Mouse (Mus musculus): ENCODE measurements around the gene Ifnar2.

The Ifnar2 gene

DNA sequence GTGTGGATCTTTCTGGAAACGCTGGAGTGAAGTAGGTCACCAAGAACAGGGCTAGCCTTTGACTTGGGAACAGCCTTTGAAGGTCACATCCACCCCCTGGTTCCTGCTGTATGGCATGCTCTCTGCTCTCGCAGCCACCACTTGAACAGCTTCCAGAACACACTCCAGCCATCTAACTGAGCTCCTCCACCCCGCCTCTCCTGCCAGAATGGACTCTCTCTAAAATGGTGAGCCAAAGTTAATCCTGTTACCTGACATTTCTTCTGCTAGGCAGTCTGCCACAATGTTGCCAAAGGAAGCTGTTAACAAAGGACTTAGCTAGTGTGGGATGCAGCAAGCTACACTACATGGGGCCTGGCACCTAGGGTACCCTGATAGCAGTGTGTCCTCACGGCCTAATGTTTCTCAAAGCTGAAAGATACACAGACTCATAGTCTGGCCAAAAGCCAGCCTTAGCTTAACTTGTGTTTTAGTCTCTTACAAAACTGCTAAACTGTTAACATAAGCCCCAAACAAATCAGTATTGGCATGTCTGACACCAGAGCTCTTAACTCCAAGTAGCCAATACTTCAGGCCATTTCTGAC is 22.3 kb downstream of the Ifnar2 start:
- DNase-seq (ENCODE audit: low spot score): no peak

DNA sequence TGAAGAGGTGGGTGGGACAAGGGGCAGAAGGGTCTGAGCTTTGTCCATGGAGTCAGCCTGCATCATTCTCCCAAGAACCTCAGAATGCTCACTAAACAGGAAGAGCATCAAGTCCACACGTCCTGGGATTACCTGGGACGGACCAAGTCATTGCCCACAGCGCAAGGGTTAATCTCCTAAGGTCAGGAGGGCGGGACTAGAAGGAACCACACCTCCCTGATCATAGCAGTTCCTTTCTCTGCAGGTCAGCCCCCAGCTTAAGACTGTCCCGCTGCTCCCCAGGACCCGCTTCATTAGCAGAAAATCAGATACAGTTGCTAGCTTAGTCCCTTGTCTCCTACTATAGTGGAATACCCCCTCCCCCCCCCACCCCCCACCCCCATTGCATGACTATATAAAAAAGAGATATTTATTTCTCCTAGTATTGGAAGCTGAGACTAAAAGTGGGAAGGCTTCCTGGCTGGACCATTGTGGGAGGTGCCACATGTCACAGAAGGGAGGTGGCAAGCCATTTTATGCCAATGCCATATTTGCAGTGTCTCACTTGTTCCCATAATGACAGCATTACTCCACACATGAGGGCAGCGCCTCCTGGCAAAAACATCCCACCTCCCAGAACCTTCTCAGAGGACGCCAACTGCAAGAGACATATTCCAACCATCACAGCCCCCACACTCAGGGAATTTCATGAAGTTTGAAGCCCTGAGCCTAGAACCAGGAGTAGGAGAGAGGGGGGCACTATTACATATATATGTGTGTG is 23.2 kb downstream of the Ifnar2 start:
- no peak for DNase-seq (ENCODE audit: low spot score)

DNA sequence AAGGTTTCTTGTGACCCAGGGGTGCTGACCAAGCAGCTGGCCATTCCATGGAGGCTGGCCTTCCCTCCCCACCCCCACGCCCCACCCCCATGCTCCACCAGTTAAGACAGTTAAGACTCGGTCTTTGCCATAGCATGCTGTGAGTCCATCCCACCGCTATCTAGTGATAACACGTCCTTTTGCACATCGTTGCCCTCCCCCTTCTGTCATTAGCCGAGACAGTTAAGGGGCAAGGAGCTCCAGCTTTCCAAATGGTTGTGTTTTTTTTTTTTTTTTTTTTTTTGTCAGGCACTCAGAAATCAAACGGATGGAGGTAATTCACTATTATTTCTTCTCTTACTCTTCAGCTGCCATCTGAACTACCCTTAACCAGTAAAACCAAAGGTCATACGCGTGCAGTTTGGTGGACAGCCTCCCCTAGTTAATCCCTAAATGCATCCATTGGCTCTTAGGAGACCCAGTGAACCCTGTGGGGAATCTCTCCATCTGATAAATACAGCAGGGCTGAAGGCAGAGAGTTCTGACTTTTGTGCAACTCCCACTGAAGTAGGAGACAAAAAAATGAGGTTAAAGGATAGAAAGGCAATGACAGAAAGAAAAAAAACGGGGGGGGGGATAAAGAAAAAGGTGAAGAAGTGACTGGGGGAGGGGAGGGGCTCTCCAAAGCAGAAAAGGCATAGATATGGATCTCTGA is 24.4 kb downstream of the Ifnar2 start:
- no peak for DNase-seq (ENCODE audit: low spot score)

DNA sequence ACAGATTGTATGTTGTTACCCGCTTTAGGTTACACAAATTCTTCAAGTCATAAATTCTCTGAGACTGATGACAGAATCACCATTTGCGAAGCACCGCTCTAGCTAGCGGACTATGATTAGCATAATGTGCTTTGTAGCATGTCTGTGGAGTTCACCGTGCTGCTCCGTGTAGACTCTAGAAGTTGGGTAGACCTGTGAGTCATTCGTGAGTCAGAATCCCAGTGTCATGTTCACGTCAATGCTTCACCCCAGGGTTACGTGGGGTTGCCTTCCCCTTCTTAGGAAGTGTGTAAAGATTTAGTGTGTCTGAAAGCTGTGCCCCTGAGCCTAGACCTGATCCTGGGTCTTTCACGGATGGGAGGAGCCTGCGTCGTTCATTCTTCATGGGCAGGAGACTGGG is 25.4 kb downstream of the Ifnar2 start:
- DNase-seq (ENCODE audit: low spot score): no peak

DNA sequence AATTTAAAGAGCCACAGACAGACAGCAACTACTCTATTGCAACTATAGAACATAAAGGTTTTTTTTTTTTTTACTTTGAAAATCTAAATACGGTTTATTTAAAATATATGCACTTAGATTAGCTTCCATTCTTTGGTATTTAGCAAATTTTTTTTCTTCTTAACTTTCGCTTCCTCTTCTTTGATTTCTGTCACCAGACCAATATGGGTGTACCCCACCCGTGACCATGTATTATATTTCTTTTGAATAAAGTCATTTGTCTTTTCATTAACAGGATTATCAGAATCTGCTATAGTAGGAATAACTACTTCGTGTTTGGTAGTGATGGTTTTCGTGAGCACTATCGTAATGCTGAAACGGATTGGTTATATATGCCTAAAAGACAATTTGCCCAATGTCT is 26.4 kb downstream of the Ifnar2 start:
- no peak for DNase-seq (ENCODE audit: low spot score)

DNA sequence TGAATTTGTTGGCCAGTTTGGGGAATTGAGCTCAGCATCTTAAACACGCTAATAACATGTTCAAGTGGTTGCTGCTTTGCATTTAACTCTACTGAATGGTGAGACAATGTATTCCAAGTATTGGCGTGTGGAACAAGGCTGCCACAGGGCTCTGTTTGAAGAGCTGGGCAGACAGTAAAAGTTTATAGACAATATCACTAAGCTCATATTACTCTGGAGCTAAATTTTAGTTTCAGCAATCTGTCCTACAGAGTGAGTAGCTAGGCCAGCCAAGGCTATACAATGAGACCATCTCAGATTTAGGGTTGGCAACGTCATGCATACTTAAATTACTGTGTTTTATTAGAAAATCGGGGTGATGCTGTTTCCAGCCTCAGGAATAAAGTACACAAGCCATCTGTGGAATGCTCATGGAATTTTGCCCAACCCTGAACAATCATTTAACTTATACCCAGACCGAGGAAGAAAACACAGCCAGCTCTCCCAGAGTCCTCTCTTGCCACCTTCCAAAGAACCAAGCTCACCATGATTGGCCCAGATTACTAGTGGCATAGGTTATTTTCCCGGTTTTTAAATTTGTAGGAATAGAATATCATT is 29.1 kb downstream of the Ifnar2 start:
- DNase-seq (ENCODE audit: low spot score): no peak

DNA sequence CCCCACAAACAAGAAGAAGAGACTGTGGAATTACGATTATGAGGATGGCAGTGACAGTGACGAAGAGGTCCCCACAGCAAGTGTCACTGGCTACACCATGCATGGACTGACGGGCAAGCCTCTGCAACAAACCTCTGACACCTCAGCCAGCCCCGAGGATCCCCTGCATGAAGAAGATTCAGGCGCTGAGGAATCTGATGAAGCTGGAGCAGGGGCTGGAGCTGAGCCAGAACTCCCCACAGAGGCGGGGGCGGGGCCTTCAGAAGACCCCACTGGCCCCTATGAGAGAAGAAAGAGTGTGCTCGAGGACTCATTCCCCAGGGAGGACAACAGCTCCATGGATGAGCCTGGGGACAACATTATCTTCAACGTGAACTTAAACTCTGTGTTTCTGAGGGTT is 31.2 kb downstream of the Ifnar2 start:
- DNase-seq (ENCODE audit: low spot score): peak; percentile 58

DNA sequence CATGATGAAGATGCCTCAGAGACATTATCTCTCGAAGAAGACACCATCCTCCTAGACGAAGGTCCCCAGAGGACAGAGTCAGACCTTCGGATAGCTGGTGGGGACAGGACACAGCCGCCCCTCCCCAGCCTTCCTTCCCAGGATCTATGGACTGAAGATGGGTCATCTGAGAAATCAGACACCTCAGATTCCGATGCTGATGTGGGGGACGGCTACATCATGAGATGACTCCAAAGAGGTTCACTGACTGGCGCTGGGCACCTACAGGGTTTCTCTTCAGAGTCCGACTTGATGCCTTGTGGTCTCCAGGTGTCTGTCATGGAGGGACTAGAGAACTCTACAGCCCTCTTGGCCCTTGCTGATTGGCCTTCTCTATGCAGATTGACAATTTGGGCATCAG is 31.6 kb downstream of the Ifnar2 start:
- DNase-seq (ENCODE audit: low spot score): no peak

DNA sequence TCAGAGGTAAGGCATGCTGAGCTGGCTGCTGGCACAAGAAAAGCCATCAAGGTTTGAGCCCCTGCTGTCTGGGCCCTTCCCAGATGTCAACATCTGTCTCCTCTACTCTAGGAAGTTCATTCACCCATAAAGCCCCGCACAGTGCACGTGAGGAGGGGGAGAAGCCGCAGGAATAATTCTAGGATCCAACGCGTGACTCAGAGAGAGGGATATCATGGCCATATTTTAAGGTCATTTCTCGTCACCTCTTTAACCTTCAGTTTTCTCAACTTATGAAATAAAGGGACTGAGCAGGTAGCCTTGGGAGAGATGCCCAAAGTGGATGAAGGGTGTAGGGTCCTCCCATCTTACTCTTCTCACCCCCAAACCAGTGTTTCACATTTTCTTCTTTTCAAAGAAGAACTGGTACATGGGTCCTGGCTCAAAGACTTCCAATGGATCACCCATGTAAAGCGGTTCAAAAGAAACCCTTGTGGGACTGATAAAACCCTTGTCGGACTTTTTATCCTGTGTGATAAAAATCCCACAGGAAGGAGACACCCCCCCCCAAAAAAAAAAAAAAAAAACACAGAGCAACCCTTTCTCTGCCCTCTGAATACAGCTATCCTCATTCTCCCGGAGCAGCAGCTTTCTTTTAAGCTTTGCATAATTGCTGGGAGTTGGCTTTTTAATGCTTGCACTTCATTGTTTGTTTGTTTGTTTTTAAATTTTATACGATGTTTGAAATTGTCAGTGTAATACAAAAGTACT is 32.4 kb downstream of the Ifnar2 start:
- no peak for DNase-seq (ENCODE audit: low spot score)

DNA sequence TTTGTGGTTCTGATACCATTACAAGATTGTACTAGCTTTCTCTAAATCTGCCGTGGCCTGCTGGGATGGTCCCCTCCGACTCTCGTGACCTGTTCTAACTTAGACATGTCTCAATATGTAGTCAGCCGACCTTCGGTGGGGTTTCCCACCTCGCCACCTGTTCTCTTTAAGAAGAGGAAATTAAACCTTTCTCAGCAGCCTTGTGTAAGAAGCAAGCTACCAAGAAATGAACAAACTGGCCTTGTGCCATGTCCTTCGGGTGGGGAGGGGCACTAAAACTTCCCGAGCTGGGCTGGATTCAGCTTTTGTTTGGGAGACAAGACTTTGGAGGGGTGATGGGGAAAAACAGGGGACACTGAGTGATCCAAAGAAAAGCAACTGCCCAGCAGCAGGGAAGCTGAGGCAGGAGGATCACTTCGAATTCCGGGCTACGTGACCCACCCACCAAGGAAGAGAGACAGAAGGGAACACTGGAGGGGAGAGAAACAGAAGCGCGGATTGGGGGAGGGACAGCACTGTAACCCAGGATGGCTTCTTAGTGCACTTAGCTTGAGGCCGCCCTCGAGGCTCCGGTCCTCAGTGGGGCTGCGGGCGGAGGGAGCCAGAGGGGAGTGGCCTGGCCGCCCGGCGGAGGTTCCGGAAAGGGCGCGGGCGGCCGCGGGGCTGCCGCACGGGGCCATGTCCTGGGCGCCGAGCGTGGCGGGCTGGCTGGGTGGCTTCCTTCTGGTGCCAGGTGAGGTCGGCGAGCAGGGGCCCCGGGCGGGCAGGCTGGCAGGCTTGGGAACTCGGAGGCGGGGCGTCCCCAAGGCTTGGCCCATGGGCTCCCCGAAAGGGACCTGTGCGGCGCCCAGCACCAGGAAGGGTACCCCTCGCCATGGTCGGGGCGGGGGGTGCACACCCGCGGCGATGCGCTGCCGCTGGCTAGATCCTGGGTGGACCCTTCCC is 33.3 kb downstream of the Ifnar2 start, which contains the start of gene Il10rb:
Gene Il10rb, plus strand, starts transcription at position 525 of the 945 bp plus-strand sequence.
- DNase-seq (ENCODE audit: low spot score): peak; percentile 81

DNA sequence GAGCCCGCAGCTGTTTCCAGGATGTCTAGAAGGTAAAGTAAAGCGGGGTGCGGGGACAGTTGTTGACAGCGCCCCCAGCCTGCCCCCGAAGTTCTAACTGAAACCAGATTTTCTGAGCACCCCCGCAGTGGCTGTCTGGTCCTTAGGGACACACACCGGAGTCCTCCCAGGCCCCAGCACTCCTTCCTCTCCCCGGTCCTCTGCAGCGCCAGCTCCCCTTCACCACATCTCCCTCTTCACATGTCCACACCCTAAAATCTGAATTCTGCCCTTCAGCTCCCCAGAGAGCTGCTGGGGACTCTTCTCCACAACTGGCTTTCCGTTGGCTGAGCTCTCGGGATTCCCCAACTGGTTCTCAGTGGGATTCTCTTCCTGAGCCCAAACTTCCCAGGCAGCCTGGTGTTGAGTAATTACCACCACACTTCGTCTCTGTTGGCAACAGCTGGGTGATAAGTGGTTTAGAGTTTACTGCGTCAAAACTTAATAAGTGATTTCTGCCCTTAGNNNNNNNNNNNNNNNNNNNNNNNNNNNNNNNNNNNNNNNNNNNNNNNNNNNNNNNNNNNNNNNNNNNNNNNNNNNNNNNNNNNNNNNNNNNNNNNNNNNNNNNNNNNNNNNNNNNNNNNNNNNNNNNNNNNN is 34.1 kb downstream of the Ifnar2 start:
- DNase-seq (ENCODE audit: low spot score): no peak

DNA sequence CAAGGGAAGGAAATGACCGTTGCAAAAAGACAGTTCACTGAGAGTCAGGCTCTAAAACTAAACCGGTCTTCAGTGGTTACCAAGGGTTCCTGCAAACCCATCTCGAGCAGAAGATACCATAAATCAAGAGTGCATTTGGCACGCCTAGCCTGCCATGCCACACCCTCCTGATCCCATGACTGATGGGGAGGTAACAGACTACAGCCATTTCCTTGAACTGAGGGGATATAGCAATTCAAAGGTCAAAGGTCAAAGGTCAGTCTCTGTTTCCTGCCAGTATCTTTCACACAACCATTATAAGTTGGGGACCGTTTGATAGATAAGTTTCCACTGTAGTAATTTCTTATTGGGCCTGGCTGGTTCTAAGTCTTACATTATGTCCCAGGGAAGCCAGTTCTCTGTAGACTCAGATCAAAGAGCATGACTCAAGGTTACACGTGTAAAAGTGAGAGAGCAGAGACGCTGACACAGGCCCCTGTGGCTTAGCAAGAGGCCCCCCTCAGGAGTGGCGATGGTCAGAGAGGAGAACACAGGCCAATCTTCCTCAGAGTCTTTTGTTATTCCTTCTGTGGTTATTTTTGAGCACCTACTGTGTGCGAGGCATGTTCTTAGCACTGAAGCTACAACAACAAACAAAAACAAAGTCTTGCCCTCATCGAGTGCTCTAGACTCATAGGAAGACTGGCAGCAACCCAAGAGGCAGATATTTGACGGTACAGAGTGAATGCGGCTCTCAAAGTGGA is 40.7 kb downstream of the Ifnar2 start:
- no peak for DNase-seq (ENCODE audit: low spot score)

DNA sequence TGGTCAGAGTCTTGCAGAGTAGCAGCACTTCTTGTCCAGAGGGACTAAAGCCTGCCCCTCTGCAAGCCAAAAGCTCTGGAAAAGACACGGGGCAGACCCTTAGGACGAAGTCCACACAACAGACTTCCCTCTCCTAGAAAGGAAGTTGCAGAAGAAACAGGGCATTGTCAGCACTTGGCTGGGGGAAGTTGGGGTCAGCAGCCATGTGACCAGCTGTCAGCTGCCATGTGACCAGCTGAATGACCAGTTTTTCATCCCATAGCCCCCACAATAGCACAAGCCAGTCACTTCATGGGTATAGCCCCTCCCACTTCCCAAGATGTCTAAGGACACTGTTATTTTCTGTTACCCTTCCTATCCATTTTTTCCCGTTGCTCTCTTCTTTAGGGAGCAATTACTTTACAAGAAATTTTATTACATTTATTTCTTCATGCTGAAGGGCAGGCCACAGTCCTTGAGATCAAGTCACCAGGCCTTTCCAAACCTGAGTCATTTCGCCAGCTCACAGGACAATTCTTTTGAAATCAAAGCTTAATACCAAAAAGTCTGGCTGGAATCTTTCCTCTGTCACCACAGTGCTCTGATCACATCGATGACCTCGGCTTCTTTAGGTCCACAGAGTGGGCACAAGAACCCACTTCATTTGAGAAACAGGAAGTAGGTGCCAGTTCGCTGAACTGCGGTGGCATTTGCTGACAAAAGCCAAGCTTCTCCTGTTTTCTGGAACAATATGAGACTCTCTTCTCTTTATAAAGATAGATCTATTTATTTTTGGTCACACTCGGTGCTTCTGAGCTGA is 43.0 kb downstream of the Ifnar2 start:
- no peak for DNase-seq (ENCODE audit: low spot score)

DNA sequence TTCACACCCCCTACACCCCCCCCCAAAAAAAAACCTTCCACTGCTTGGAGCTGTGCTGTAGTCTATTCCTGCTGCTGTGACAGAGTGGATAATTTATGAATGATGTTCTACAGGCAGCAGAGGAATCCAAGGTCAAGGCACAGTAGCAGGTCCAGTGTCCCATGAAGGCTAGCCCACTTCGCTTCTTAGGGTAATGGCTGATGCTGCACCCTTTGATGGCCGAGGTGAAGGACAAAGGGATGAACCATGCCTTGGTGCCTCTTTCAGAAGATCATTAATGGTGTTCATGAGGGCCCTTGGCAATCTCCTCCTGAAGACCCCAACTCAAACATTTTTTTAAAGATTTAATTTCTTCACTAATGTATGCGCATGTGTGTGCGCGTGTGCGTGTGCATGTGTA is 43.8 kb downstream of the Ifnar2 start:
- no peak for DNase-seq (ENCODE audit: low spot score)

DNA sequence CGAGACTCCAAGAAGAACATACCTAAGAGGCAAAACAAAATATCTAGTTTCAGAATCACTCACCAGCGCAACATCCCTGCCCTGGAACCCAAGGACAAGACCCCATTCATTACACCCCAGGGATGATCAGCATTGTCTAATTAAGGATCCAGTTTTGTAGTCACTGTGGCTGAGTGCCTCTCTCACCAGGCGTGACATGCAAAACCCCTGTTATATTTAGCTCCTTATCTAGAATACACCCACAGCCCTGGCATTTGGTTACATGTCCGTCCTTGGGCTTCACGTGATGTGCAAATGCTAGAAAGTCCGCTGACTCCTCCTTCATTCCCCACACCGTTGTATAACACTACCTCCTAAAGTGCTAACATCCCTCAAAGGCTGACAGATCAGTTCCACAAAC is 44.4 kb downstream of the Ifnar2 start:
- DNase-seq (ENCODE audit: low spot score): no peak

DNA sequence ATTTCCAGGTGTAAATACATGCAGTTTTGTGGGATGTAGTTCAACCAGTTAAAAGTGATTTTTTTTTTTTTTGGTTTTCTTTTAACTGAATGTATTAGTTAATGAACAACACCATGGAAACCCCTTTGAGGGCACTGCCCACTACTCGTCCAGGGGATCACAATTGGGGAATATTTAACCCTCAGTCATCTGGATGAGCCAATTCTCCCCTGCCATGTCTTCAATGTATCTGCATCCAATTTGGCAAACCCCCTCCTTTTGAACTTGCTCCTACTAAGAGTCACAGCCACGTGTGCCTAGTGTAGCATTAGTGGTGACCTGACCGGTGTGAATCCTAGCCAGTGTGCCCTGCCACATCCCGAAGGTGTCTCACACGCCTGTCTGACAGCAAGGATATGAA is 45.9 kb downstream of the Ifnar2 start:
- DNase-seq (ENCODE audit: low spot score): no peak

DNA sequence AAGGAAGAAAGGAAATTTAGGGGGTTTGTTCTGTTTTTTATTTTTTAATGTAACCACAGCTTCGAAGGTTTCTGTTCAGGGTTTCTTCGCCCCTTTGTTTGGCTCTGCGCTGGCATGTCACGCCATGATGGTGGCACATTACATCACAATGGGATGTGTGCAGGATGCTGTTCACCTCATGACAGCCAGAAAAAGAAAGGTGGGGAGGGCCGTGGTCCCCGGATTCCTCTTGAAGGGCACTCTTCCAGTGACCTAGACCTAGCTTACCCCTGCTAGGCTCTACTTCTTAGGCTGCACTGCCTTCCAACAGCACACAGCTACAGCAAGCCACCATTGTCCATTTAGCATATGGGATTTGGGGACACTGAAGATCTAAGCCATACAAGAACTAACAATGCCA is 53.2 kb downstream of the Ifnar2 start:
- no peak for DNase-seq (ENCODE audit: low spot score)

DNA sequence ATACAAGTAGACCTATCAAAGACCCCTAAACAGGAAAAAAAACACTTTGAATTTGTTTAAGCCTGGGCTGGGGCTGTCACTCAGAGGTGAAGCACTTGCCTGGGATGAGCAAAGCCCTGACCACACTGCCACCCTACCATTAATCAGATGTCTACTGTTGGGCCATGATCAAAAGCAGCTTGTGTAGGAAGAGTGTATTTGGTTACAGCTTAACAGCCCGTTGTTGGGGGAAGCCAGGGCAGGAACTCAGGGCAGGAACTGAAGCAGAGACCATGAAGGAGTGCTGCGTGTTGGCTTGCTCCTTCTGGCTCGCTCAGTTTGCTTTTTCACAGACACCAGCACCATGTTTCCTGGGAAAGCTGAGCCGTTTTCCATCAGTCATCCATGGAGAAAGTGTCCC is 54.0 kb downstream of the Ifnar2 start:
- DNase-seq (ENCODE audit: low spot score): no peak

DNA sequence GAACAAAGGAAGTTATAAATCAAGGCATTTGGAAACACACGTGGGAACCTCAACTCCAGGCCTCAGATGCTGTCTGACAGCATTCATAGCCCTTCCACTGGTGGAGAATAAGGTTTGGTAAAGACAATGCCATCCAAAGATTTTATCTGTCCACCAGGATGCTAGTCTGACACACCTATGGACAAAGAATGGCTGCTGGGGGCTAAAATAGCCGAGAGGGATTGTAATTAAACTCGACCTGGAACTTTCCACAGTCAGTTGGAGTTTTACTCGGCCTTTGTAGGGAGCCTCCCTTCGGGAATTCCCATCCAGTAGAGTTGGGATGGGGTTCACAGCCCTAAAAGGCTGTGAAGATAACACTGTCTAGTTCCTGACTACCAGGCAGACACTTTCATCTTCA is 54.9 kb downstream of the Ifnar2 start:
- no peak for DNase-seq (ENCODE audit: low spot score)
